Mouse (Mus musculus) lung, postnatal 4 days (tissue): Measurements from ENCODE around the gene Fgg.

Experiments
- DNase-seq, 2 experiments: peaks; one replicate each; pipeline ENCODE4 v3.0.0; 2021

Gene Fgg

DNA sequence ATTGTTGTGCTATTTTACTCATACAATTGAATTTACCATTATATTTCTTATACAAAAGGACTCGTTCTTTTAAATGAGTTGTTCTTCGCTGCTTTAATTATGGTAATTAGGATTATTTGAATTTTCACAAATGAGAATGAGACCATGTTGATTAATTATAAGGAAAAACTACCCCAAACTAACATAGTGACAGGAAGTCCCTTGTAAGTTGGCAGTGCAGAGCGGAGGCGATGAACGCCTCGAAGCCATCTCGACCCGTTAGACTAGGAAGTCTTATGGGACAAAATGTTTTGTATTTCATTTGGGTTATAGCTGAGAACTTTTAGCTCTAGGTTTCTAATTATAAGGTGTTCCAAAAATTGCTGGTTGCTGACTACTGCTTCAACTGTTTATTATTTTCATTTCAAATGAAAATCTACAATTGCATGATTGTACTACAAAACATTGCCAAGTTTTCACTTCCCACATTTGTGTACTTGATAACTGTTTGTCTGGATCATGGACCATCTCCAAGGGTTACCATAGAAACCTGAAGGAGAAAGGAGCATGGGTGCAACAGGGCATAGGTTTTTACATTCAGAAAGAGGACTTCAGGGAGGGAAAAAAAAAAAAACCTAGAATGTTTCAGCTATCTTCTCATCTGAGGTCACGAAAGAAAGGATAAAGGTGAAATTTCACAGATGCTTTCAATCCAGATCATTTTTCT lies 20.2 kb downstream of the Fgg start:
- DNase-seq = no peak

GRCm38 (mm10) chr3:83030331-83030730 lies 22.8 kb downstream of the Fgg start:
- DNase-seq = no peak

DNA sequence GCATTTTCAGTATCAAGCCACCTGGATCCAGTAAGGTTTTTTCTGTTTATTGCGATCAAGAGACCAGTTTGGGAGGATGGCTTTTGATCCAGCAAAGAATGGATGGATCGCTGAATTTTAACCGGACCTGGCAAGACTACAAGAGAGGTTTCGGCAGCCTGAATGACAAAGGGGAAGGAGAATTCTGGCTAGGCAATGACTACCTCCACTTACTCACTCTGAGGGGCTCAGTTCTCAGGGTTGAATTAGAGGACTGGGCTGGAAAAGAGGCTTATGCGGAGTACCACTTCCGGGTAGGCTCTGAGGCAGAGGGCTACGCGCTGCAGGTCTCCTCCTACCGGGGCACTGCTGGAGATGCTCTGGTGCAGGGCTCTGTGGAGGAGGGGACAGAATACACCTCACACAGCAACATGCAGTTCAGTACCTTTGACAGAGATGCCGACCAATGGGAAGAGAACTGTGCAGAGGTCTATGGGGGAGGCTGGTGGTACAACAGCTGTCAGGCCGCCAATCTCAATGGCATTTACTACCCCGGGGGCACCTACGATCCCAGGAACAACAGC lies 25.3 kb downstream of the Fgg start:
- DNase-seq = no peak

- DNase-seq = no peak
Measured at GRCm38 (mm10) chr3:83033801-83034200, 26.3 kb downstream of the Fgg start.

DNA sequence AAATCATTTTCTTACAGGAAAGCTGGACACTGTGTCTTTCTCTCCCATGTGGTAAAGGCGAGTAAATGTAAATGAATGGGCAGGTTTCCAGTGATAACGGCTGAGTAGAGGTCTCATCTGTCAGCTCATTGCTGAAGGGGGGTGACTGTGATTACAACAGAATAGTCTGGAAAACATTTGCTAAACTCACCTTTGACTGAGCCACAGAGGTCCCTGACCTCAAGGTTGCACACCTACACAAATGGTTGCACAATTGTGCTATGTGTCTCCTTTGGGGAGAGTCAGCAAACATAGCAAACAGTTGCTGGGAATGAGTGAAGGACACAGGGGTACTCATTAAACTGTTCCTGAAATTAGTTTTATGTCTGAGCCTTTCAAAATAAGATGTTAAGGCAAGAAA lies 31.3 kb downstream of the Fgg start:
- no peak for DNase-seq

DNA sequence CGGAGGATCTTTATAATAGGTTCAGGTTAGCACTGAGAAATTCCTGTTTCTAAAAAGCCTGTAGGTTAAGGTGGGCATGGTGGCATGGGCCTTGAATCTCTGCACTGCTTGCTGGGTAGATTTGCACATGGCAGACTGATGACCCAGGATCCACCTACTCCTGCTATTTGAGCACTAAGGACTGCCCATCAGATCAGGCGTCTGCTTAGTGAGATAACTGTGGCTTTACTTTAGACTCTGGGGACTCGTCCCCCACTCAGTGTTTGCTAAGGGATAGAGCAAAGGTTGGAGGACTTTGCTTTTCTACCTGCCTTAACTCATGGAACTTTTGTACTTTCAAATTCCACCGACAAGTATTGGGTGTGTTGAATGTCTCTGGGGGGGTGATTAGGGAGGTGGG lies 32.1 kb downstream of the Fgg start:
- no peak for DNase-seq

- DNase-seq = no peak
Measured at GRCm38 (mm10) chr3:83042451-83042850, 34.9 kb downstream of the Fgg start.

GRCm38 (mm10) chr3:83046649-83047048 lies 39.1 kb downstream of the Fgg start:
- DNase-seq = no peak

DNA sequence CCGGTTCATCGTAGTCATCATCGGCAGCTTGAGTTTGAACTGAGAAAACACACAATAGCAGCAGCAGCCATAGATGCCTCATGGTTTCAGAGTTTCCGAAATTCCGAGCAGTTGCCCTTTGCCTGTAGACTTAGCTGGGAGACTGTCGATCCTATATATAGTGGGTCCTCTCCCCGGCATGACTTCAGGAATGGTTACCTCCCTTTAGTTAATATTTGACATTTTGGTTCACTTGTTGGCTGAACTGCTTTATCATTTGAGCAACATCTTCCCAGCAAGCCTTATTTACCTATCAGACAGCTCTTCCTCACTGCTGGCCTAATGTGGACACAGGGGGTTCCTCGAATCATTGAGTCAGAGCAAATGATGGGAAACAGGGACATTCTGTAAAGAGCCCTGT lies 42.2 kb downstream of the Fgg start, which contains the start of gene Fgb:
Gene Fgb, minus strand, starts transcription at position 184 of the 400 bp plus-strand sequence.
- no peak for DNase-seq

- DNase-seq = no peak
Measured at GRCm38 (mm10) chr3:83050661-83051060, 43.1 kb downstream of the Fgg start.

DNA sequence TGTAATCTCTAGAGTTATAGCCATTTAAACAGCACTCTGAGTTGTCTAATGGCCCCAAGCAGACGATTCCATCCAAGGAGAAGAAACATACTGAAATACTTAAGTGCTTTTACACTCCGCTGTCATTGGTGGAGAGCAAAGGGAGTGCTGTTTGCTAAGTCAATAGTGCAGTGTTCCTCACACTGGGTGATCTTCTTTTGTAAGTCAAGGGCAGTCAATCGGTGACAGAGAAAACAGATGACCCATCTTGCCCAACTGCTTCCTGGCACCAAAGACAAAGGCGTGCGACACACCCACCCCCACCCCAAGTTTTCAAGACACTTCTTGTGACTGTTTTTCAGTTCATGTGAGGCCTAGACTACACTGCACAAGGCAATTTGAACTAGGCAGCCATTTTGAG lies 44.6 kb downstream of the Fgg start:
- DNase-seq = no peak

- DNase-seq = no peak
Measured at GRCm38 (mm10) chr3:83053126-83053525, 45.6 kb downstream of the Fgg start.

- DNase-seq = peak in 1 of 2 experiments; percentile 37
Measured at GRCm38 (mm10) chr3:83053758-83054157, 46.2 kb downstream of the Fgg start.

GRCm38 (mm10) chr3:83054759-83055158 lies 47.2 kb downstream of the Fgg start:
- DNase-seq = no peak

DNA sequence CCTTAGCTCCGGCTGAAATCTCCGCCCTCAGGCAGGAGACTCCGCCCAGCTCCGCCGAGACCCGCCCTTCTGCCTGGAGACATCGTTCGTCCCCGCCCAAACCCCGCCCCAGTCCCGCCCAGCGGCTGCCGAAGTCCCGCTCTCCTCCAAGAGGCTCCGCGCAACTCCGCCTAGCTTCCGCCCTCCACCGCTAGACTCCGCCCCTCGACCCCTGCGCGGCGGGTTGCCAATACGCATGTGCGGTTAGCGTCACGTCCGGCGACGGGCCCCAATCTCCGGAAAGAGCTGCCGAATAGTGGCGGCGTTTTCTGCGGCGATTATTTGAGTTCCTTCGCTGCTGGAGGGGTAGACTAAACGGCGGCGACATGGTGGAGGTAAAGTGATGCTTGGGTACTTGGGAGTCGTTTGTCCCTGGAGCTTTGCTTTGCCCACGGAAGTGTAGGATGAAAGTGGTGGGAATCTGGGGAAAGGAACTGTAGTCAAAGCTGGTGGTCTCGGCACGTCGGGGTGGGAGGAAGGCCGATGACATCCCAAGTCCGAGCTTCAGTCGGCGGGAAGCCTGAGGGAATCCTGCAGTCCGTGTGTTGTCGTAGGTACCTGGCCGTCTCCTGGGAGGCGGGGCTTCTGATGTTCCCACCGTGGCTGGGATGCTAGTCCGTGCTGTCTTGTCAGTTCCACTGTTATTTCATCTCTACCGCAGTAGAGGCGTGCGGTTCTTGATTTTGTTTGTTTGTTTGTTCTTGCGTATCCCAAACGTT lies 47.9 kb downstream of the Fgg start, which contains the start of gene Plrg1:
Gene Plrg1, plus strand, starts transcription at position 242 of the 758 bp plus-strand sequence.
- DNase-seq = peak; percentile 99

GRCm38 (mm10) chr3:83057046-83057445 lies 49.5 kb downstream of the Fgg start:
- no peak for DNase-seq
